8 mouse cellular contexts compared by ENCODE assay signal in the genomic region with DNA sequence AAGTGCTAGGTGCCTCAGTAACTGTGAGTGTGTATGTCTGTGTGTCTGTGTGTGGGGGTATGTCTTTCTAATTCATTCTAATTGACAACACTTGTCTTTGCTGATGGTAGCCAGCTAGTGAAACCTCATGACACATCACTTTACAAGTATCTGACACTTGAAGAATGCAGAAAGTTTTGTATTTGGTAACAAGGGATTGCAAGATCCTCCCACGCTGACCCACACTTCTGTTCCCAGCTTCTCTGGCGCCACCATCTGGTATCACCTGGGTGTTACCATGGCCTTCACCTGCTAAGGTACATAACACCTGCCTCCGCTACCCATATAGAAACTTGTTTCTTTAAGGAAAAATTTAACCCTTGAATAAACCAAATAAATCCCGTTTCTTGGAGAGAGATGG.
DNase-seq lines count a peak whose midpoint lies in the region; ATAC-seq and TF ChIP-seq lines count a peak whose summit lies in the region.

No protein-coding gene starts in this region.

- H3K36me3 ChIP-seq in heart, adult 2 months (ENCODE audit: control insufficient read depth, insufficient read depth, low read length), result no peaks in the 10 kb centered on the region
- no peaks in the 10 kb centered on the region for H3K36me3 ChIP-seq in heart, embryonic 12.5 days
- no peaks in the 10 kb centered on the region for H3K36me3 ChIP-seq in limb, embryonic 10.5 days
- no peaks in the 10 kb centered on the region for H3K36me3 ChIP-seq in spleen, adult 2 months (ENCODE audit: control insufficient read depth, insufficient read depth, low read length)
- no peaks in the 10 kb centered on the region for H3K36me3 ChIP-seq in forebrain, embryonic 13.5 days (ENCODE audit: poor library complexity, severe bottlenecking)

- peak; percentile 89 for TF ChIP-seq CTCF in heart, adult 2 months (IDR thresholded peaks at IDR 0.05)
- TF ChIP-seq CTCF in brain, embryonic 14.5 days (IDR thresholded peaks at IDR 0.05; ENCODE audit: borderline replicate concordance, extremely low read depth, insufficient read depth, insufficient read length), result peak; percentile 35; the same call in 1 of the 2 replicates
- peak; percentile 68; the same call in 1 of the 2 replicates for TF ChIP-seq CTCF in spleen, adult 2 months (IDR thresholded peaks at IDR 0.05; ENCODE audit: extremely low read depth, insufficient read depth, insufficient read length, insufficient replicate concordance)

- DNase-seq in heart, adult 2 months, result peak; percentile 53 to 66
- peak; percentile 74 for DNase-seq in CD4-positive, CD25-positive, alpha-beta regulatory T cell, adult 2 months (ENCODE audit: low read depth, low spot score)
- no peak for DNase-seq in brain, embryonic 14.5 days (ENCODE audit: low read depth)
- DNase-seq in heart, adult 8-10 months (ENCODE audit: low spot score), result peak; percentile 62
- DNase-seq in limb, embryonic 10.5 days (ENCODE audit: low spot score), result peak; percentile 44
- DNase-seq in spleen, adult 2 months (ENCODE audit: low read depth in 1 of 2, low spot score in 2 of 2), result peak; percentile 23 to 68

- H3K27ac ChIP-seq in heart, adult 2 months, result no peak overlapping the region
- no peak overlapping the region for H3K27ac ChIP-seq in heart, embryonic 12.5 days (ENCODE audit: poor library complexity, severe bottlenecking)
- no peak overlapping the region for H3K27ac ChIP-seq in limb, embryonic 10.5 days
- no peak overlapping the region for H3K27ac ChIP-seq in spleen, adult 2 months (ENCODE audit: insufficient read depth, low read length)
- no peak overlapping the region for H3K27ac ChIP-seq in forebrain, embryonic 13.5 days

- H3K9me3 ChIP-seq in heart, embryonic 12.5 days (replicated peaks), result no peaks in the 10 kb centered on the region
- no peaks in the 10 kb centered on the region for H3K9me3 ChIP-seq in limb, embryonic 10.5 days (replicated peaks)
- no peaks in the 10 kb centered on the region for H3K9me3 ChIP-seq in forebrain, embryonic 13.5 days (replicated peaks)

- H3K9ac ChIP-seq in heart, adult 2 months (ENCODE audit: low read depth, low read length), result no peak overlapping the region
- H3K9ac ChIP-seq in heart, embryonic 12.5 days, result no peak overlapping the region
- no peak overlapping the region for H3K9ac ChIP-seq in forebrain, embryonic 13.5 days

- TF ChIP-seq POLR2A in heart, adult 2 months (IDR thresholded peaks at IDR 0.05; ENCODE audit: insufficient read depth, low read depth, low read length), result no peak
- TF ChIP-seq POLR2A in brain, embryonic 14.5 days (IDR thresholded peaks at IDR 0.05; ENCODE audit: borderline replicate concordance, extremely low read depth, insufficient read depth, insufficient read length, poor library complexity, severe bottlenecking), result no peak
- TF ChIP-seq POLR2A in spleen, adult 2 months (IDR thresholded peaks at IDR 0.05; ENCODE audit: low read depth, low read length), result no peak

- no peak overlapping the region for H3K4me2 ChIP-seq in heart, embryonic 12.5 days
- H3K4me2 ChIP-seq in forebrain, embryonic 13.5 days, result no peak overlapping the region

- ATAC-seq in heart, embryonic 12.5 days (ENCODE audit: insufficient number of reproducible peaks, low FRiP score), result no peak
- ATAC-seq in forebrain, embryonic 13.5 days, result no peak

- 50% methylated on average over 4 of the region's 4 CpGs for WGBS in heart, adult 2 months
- 32% methylated on average over 4 of the region's 4 CpGs for whole genome bisulfite sequencing in heart, embryonic 12.5 days
- 31% methylated on average over 4 of the region's 4 CpGs for WGBS in limb, embryonic 10.5 days
- WGBS in spleen, adult 2 months, result 46% methylated on average over 4 of the region's 4 CpGs
- WGBS in forebrain, embryonic 13.5 days, result 40% methylated on average over 4 of the region's 4 CpGs

- no peaks in the 10 kb centered on the region for H3K27me3 ChIP-seq in heart, adult 2 months (ENCODE audit: control insufficient read depth, insufficient read depth, low read length)
- H3K27me3 ChIP-seq in heart, embryonic 12.5 days (replicated peaks), result peaks cover 47% of the 10 kb centered on the region
- H3K27me3 ChIP-seq in limb, embryonic 10.5 days (ENCODE audit: low read depth, poor library complexity, severe bottlenecking), result no peaks in the 10 kb centered on the region
- no peaks in the 10 kb centered on the region for H3K27me3 ChIP-seq in spleen, adult 2 months (ENCODE audit: control insufficient read depth, insufficient read depth, low read length)
- no peaks in the 10 kb centered on the region for H3K27me3 ChIP-seq in forebrain, embryonic 13.5 days

- intact Hi-C loops in heart, adult 2 months (cut with DNase I), result loop anchor here (1.0 to 5.0 kb wide), 3 partner anchors 17 to 305 kb away; no protein-coding TSS in a partner anchor

- no peaks in the 10 kb centered on the region for H3K79me2 ChIP-seq in heart, adult 2 months (replicated peaks; ENCODE audit: control insufficient read depth, insufficient read depth, low read length)

- TF ChIP-seq EP300 in heart, adult 2 months (IDR thresholded peaks at IDR 0.05; ENCODE audit: insufficient read depth, low read depth, low read length), result 0 out of 2 replicates have a peak, but pooled peaks have one; percentile 59

- H3K4me1 ChIP-seq in heart, adult 2 months (ENCODE audit: control insufficient read depth, insufficient read depth, low read length), result peaks cover 5% of the 10 kb centered on the region
- H3K4me1 ChIP-seq in heart, embryonic 12.5 days (replicated peaks), result peaks cover 13% of the 10 kb centered on the region
- peaks cover 28% of the 10 kb centered on the region for H3K4me1 ChIP-seq in limb, embryonic 10.5 days
- no peaks in the 10 kb centered on the region for H3K4me1 ChIP-seq in spleen, adult 2 months (ENCODE audit: control insufficient read depth, insufficient read depth, insufficient read length)
- H3K4me1 ChIP-seq in forebrain, embryonic 13.5 days, result no peaks in the 10 kb centered on the region

- H3K4me3 ChIP-seq in heart, adult 2 months, result no peak overlapping the region
- no peak overlapping the region for H3K4me3 ChIP-seq in heart, embryonic 12.5 days
- H3K4me3 ChIP-seq in limb, embryonic 10.5 days, result no peak overlapping the region
- no peak overlapping the region for H3K4me3 ChIP-seq in spleen, adult 2 months (ENCODE audit: extremely low read depth, insufficient read depth, insufficient read length)
- H3K4me3 ChIP-seq in forebrain, embryonic 13.5 days, result no peak overlapping the region

Comparison
In these comparisons a context has a peak if more than half of its experiments do, and no peak if none do; other contexts are left out.
1. CTCF ChIP-seq: peak in every context shown above with its lines; median percentile 89 in heart, adult 2 months; 68 in spleen, adult 2 months; 35 in brain, embryonic 14.5 days.